Mouse (Mus musculus): ENCODE results near the gene Dnaic2. TPM values are rescaled to one million over a fixed set of nuclear protein-coding genes. Genes with fewer than 3 reads are reported as not detected.

Dnaic2 gene
- total and polyA plus RNA-seq, 3 experiments = 0.16 to 1.5 (median 0.18) TPM

DNA sequence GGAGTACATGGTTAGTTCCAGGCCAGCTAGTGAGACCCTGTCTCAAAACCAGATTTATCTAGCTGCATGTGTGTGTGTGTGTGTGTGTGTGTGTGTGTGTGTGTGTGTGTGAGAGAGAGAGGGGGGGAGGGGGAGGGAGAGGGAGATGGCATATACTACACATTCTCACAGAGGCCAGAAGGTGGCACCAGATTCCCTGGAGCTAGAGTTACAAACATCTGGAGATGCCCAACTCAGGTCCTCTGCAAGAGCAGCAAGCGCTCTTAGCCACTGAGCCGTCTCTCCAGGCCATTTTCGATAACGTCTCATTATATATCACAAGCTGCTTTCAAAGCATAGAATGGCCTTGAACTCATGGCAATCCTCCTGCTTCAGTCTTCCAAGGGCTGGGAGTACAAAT, 4.5 kb downstream of the Dnaic2 start:
- Histone ChIP-seq H3K4me1 (ENCODE audit: control insufficient read depth, insufficient read depth, low read length) (peaks cover 4% of the 10 kb centered on the region), H3K4me3 (no peak overlapping the region), H3K27me3 (ENCODE audit: control insufficient read depth, insufficient read depth, low read length) (no peaks in the 10 kb centered on the region), H3K36me3 (ENCODE audit: control insufficient read depth, insufficient read depth, low read length) (no peaks in the 10 kb centered on the region), H3K9ac (ENCODE audit: low read depth, low read length) (no peak overlapping the region), H3K27ac (no peak overlapping the region), H3K79me2 (replicated peaks; ENCODE audit: control insufficient read depth, insufficient read depth, low read length) (no peaks in the 10 kb centered on the region)
- intact Hi-C loops (cut with DNase I) = no loop called here
- TF ChIP-seq CTCF (IDR thresholded peaks at IDR 0.05) (no peak), POLR2A (IDR thresholded peaks at IDR 0.05; ENCODE audit: insufficient read depth, low read depth, low read length) (no peak), EP300 (IDR thresholded peaks at IDR 0.05; ENCODE audit: insufficient read depth, low read depth, low read length) (no peak)
- 80% methylated on average over 4 of the region's 4 CpGs for WGBS
- no peak for DNase-seq

DNA sequence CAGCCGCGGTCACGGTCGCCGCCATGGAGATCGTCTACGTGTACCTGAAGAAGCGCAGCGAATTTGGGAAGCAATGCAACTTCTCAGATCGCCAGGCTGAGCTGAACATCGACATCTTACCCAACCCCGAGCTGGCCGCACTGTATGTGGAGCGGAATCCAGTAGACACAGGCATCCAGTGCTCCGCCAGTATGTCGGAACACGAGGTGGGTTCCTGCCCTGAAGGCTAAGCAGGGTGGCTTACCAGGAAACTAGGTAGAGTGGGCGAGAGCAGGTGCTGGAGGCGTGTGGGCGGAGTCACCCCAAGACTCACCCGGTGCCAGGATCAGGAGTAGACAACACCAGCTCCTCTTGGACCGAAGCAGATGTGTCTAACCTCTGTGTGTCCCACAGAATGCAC, 5.7 kb downstream of the Dnaic2 start:
- WGBS = 75% methylated on average over 22 of the region's 22 CpGs
- intact Hi-C loops (cut with DNase I) = no loop called here
- no peaks in the 10 kb centered on the region for H3K27me3 ChIP-seq (ENCODE audit: control insufficient read depth, insufficient read depth, low read length)

GRCm38 (mm10) chr11:114736111-114736510, 8.9 kb downstream of the Dnaic2 start:
- intact Hi-C loops (cut with DNase I) = no loop called here

More for the DNA sequence above, 5.7 kb downstream of the Dnaic2 start:
- Histone ChIP-seq H3K36me3 (ENCODE audit: control insufficient read depth, insufficient read depth, low read length) (no peaks in the 10 kb centered on the region), H3K79me2 (replicated peaks; ENCODE audit: control insufficient read depth, insufficient read depth, low read length) (no peaks in the 10 kb centered on the region), H3K4me3 (no peak overlapping the region), H3K4me1 (ENCODE audit: control insufficient read depth, insufficient read depth, low read length) (no peaks in the 10 kb centered on the region; the same call in 1 of the 2 replicates), H3K9ac (ENCODE audit: low read depth, low read length) (no peak overlapping the region), H3K27ac (no peak overlapping the region)
- TF ChIP-seq CTCF (IDR thresholded peaks at IDR 0.05) (no peak), POLR2A (IDR thresholded peaks at IDR 0.05; ENCODE audit: insufficient read depth, low read depth, low read length) (no peak), EP300 (IDR thresholded peaks at IDR 0.05; ENCODE audit: insufficient read depth, low read depth, low read length) (no peak)
- DNase-seq = no peak

GRCm38 (mm10) chr11:114736913-114737624, 9.9 kb downstream of the Dnaic2 start:
- H3K27ac ChIP-seq = no peak overlapping the region
- H3K4me1 ChIP-seq (ENCODE audit: control insufficient read depth, insufficient read depth, low read length) = peaks cover 1% of the 10 kb centered on the region; the same call in 1 of the 2 replicates
- TF ChIP-seq EP300 (IDR thresholded peaks at IDR 0.05; ENCODE audit: insufficient read depth, low read depth, low read length) = no peak
- TF ChIP-seq CTCF (IDR thresholded peaks at IDR 0.05) = peak; percentile 70
- no peak overlapping the region for H3K4me3 ChIP-seq
- no peaks in the 10 kb centered on the region for H3K36me3 ChIP-seq (ENCODE audit: control insufficient read depth, insufficient read depth, low read length)
- H3K9ac ChIP-seq (ENCODE audit: low read depth, low read length) = no peak overlapping the region
- H3K27me3 ChIP-seq (ENCODE audit: control insufficient read depth, insufficient read depth, low read length) = no peaks in the 10 kb centered on the region
- 46% methylated on average over 11 of the region's 11 CpGs for WGBS
- intact Hi-C loops (cut with DNase I) = no loop called here
- H3K79me2 ChIP-seq (replicated peaks; ENCODE audit: control insufficient read depth, insufficient read depth, low read length) = no peaks in the 10 kb centered on the region
- peak; percentile 35 to 56 for DNase-seq

More at GRCm38 (mm10) chr11:114736111-114736510, 8.9 kb downstream of the Dnaic2 start:
- DNase-seq = no peak
- TF ChIP-seq EP300 (IDR thresholded peaks at IDR 0.05; ENCODE audit: insufficient read depth, low read depth, low read length) (no peak), POLR2A (IDR thresholded peaks at IDR 0.05; ENCODE audit: insufficient read depth, low read depth, low read length) (no peak), CTCF (IDR thresholded peaks at IDR 0.05) (peak; percentile 16; the same call in 1 of the 2 replicates)
- Histone ChIP-seq H3K4me1 (ENCODE audit: control insufficient read depth, insufficient read depth, low read length) (peaks cover 1% of the 10 kb centered on the region; the same call in 1 of the 2 replicates), H3K9ac (ENCODE audit: low read depth, low read length) (no peak overlapping the region), H3K79me2 (replicated peaks; ENCODE audit: control insufficient read depth, insufficient read depth, low read length) (no peaks in the 10 kb centered on the region), H3K27ac (no peak overlapping the region), H3K4me3 (no peak overlapping the region), H3K27me3 (ENCODE audit: control insufficient read depth, insufficient read depth, low read length) (no peaks in the 10 kb centered on the region), H3K36me3 (ENCODE audit: control insufficient read depth, insufficient read depth, low read length) (no peaks in the 10 kb centered on the region)
- WGBS = 70% methylated on average over 2 of the region's 2 CpGs

DNA sequence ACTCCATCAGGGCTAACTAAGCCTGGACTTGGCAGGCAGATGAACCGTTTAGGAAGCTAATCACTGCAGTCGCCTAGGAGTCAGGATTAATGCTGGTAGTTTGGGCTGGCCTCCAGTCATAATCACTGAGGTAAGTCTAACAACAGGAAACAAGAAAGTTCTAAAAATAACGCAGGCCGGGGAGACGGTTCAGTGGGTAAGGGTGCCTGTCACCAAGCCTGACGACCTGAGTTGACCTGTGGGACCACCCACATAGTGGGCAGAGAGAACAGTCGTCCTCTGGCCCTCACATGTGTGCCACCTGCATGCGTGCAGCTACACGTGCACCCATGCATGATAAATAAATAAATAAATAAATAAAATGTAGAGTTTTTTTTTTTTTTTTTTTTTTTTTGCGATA, 13.4 kb downstream of the Dnaic2 start:
- no peak for TF ChIP-seq EP300 (IDR thresholded peaks at IDR 0.05; ENCODE audit: insufficient read depth, low read depth, low read length)
- TF ChIP-seq POLR2A (IDR thresholded peaks at IDR 0.05; ENCODE audit: insufficient read depth, low read depth, low read length) = no peak
- Histone ChIP-seq H3K79me2 (replicated peaks; ENCODE audit: control insufficient read depth, insufficient read depth, low read length) (no peaks in the 10 kb centered on the region), H3K36me3 (ENCODE audit: control insufficient read depth, insufficient read depth, low read length) (no peaks in the 10 kb centered on the region), H3K27ac (no peak overlapping the region), H3K4me1 (ENCODE audit: control insufficient read depth, insufficient read depth, low read length) (peaks cover 1% of the 10 kb centered on the region; the same call in 1 of the 2 replicates), H3K27me3 (ENCODE audit: control insufficient read depth, insufficient read depth, low read length) (no peaks in the 10 kb centered on the region), H3K4me3 (no peak overlapping the region), H3K9ac (ENCODE audit: low read depth, low read length) (no peak overlapping the region)
- 24% methylated on average over 10 of the region's 10 CpGs for WGBS
- intact Hi-C loops (cut with DNase I) = no loop called here
- DNase-seq = peak in 1 of 2 experiments; percentile 13

- no peaks in the 10 kb centered on the region for H3K79me2 ChIP-seq (replicated peaks; ENCODE audit: control insufficient read depth, insufficient read depth, low read length)
- DNase-seq = no peak
- no peaks in the 10 kb centered on the region for H3K27me3 ChIP-seq (ENCODE audit: control insufficient read depth, insufficient read depth, low read length)
- intact Hi-C loops (cut with DNase I) = no loop called here
- no peak overlapping the region for H3K4me3 ChIP-seq
- WGBS = 77% methylated on average over 6 of the region's 6 CpGs
- no peak overlapping the region for H3K9ac ChIP-seq (ENCODE audit: low read depth, low read length)
- no peak overlapping the region for H3K27ac ChIP-seq
- TF ChIP-seq EP300 (IDR thresholded peaks at IDR 0.05; ENCODE audit: insufficient read depth, low read depth, low read length) (no peak), CTCF (IDR thresholded peaks at IDR 0.05) (no peak), POLR2A (IDR thresholded peaks at IDR 0.05; ENCODE audit: insufficient read depth, low read depth, low read length) (no peak)
- peaks cover 1% of the 10 kb centered on the region; the same call in 1 of the 2 replicates for H3K4me1 ChIP-seq (ENCODE audit: control insufficient read depth, insufficient read depth, low read length)
- H3K36me3 ChIP-seq (ENCODE audit: control insufficient read depth, insufficient read depth, low read length) = no peaks in the 10 kb centered on the region
Measured at GRCm38 (mm10) chr11:114741451-114741850, 14.2 kb downstream of the Dnaic2 start.

Data from heart, adult 2 months (tissue).